8 mouse cellular contexts compared by ENCODE assay signal in the genomic region with DNA sequence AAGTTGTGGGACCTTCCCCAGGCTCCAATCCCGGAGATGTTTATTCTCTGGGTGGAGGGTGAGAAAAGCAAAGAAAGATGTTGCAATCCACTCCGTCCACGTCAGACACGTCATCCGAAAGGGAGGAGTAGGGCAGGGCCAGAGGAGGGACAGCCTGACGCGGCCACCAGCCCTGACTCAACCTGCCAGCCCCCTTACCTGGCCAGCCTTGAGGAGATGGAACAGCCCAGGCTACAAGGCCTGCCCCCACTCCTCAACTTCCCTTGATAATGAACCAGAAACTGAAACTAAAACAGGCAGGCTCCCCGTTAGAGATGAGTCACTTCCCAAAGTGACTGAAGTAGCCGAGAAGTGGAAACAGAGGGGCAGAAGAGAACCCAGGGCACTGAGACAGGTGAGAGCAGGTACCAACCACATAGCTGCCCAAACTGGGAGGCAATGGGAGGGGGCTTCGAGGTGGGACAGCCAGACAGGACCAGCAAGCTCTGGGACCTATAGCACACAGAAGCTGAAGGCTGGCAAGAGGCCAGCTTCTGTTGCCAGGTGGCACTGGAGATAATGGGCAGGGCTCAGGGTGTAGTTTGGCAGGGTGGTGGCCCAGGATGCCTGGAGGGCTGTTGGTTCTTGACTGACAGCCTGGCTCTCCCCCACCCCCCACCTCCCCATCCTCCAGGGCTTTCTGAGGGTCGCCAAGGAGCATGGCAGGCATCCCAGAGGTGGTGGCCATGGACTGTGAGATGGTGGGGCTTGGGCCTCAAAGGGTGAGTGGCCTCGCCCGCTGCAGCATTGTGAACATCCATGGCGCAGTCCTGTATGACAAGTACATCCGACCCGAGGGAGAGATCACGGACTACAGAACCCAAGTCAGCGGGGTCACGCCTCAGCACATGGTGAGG. TPM values are rescaled to one million over a fixed set of nuclear protein-coding genes. Genes with fewer than 3 reads are reported as not detected.
DNase-seq lines count a peak whose midpoint lies in the region; ATAC-seq lines count a peak whose summit lies in the region.

No protein-coding gene starts in this region.

- no peak overlapping the region for H3K4me2 ChIP-seq in hindbrain, embryonic 16.5 days (ENCODE audit: low read length)

- no peak overlapping the region for H3K4me3 ChIP-seq in hindbrain, embryonic 10.5 days
- H3K4me3 ChIP-seq in hindbrain, embryonic 16.5 days (ENCODE audit: low read length), result no peak overlapping the region

- H3K9me3 ChIP-seq in hindbrain, embryonic 10.5 days, result no peaks in the 10 kb centered on the region
- no peaks in the 10 kb centered on the region for H3K9me3 ChIP-seq in hindbrain, embryonic 16.5 days (ENCODE audit: control insufficient read depth, low read length)

- H3K4me1 ChIP-seq in hindbrain, embryonic 10.5 days (replicated peaks), result peaks cover 39% of the 10 kb centered on the region
- H3K4me1 ChIP-seq in hindbrain, embryonic 16.5 days (ENCODE audit: control insufficient read depth, insufficient read depth, low read depth, low read length), result peaks cover 8% of the 10 kb centered on the region

- no peak for ATAC-seq in hindbrain, embryonic 16.5 days
- peak; percentile 60 for ATAC-seq in granulocyte monocyte progenitor cell, adult 5-6 weeks (replicated peaks; ENCODE audit: poor library complexity, severe bottlenecking)
- ATAC-seq in neutrophil, adult 5-6 weeks (ENCODE audit: extremely low read depth, insufficient number of reproducible peaks, low FRiP score, poor library complexity, severe bottlenecking), result peak; percentile 87

- 79% methylated on average over 19 of the region's 19 CpGs for WGBS in hindbrain, embryonic 10.5 days
- whole genome bisulfite sequencing in hindbrain, embryonic 16.5 days, result 75% methylated on average over 19 of the region's 19 CpGs

- peaks cover 16% of the 10 kb centered on the region for H3K36me3 ChIP-seq in hindbrain, embryonic 10.5 days
- 0 out of 2 replicates have a peak, but pooled peaks cover 2% of the 10 kb centered on the region for H3K36me3 ChIP-seq in hindbrain, embryonic 16.5 days (ENCODE audit: control insufficient read depth, insufficient read depth, low read length)

- H3K9ac ChIP-seq in hindbrain, embryonic 16.5 days (ENCODE audit: low read depth, low read length), result no peak overlapping the region

- no peak for DNase-seq in hindbrain, embryonic 10.5 days (ENCODE audit: low spot score)
- DNase-seq in NIH3T3 (ENCODE audit: low read depth), result peak; percentile 89
- DNase-seq in liver, result peak; percentile 85
- DNase-seq in cerebellum, adult 18-20 months, result no peak
- no peak for DNase-seq in layer of hippocampus, adult 9-10 months (ENCODE audit: low spot score)

- H3K27me3 ChIP-seq in hindbrain, embryonic 10.5 days (ENCODE audit: insufficient read depth, poor library complexity, severe bottlenecking), result no peaks in the 10 kb centered on the region
- H3K27me3 ChIP-seq in hindbrain, embryonic 16.5 days (replicated peaks; ENCODE audit: control insufficient read depth, insufficient read depth, low read length), result no peaks in the 10 kb centered on the region

- H3K27ac ChIP-seq in hindbrain, embryonic 10.5 days, result peak overlapping the region; percentile 35; the same call in 1 of the 2 replicates
- no peak overlapping the region for H3K27ac ChIP-seq in hindbrain, embryonic 16.5 days (ENCODE audit: low read depth, low read length)

RNA-seq across cellular contexts. Expression of gene Isg20, which starts 0.7 kb away (rescaled TPM):
- polyA plus RNA-seq in hindbrain, embryonic 10.5 days (2016; fragmentation: Nextera tagmentation; extraction: Ambion mirVana), result 0.57 and 0.63 TPM in 2 replicates
- 1.6 and 2.1 TPM in 2 replicates for polyA plus RNA-seq in hindbrain, embryonic 16.5 days (2015; fragmentation: Nextera tagmentation; extraction: Ambion mirVana)
- 7.0 and 10.9 TPM in 2 replicates for total RNA-seq in granulocyte monocyte progenitor cell, adult 5-6 weeks (2014; fragmentation: Nextera tagmentation)
- 3.8 and 10.4 TPM in 2 replicates for total RNA-seq in granulocyte monocyte progenitor cell, adult 5-6 weeks (2017)
- 79.6 and 101 TPM in 2 replicates for total RNA-seq in neutrophil, adult 5-6 weeks (2017)

RNA-seq across cellular contexts. Expression of gene Aen, which starts 18.2 kb away (rescaled TPM):
- 59.0 and 73.4 TPM in 2 replicates for polyA plus RNA-seq in hindbrain, embryonic 10.5 days (2016; fragmentation: Nextera tagmentation; extraction: Ambion mirVana)
- 57.7 and 65.3 TPM in 2 replicates for polyA plus RNA-seq in hindbrain, embryonic 16.5 days (2015; fragmentation: Nextera tagmentation; extraction: Ambion mirVana)
- total RNA-seq in granulocyte monocyte progenitor cell, adult 5-6 weeks (2014; fragmentation: Nextera tagmentation), result 29.4 and 44.3 TPM in 2 replicates
- 32.9 and 35.2 TPM in 2 replicates for total RNA-seq in granulocyte monocyte progenitor cell, adult 5-6 weeks (2017)
- total RNA-seq in neutrophil, adult 5-6 weeks (2017), result 23.9 and 41.3 TPM in 2 replicates

Comparison
In these comparisons a context has a peak if more than half of its experiments do, and no peak if none do; other contexts are left out.
1. DNase-seq: peak in NIH3T3 (single experiment) and liver (single experiment); none in hindbrain, embryonic 10.5 days (single experiment), cerebellum, adult 18-20 months (0 of 2) and layer of hippocampus, adult 9-10 months (single experiment).